Mouse (Mus musculus): ENCODE results near the gene Tpx2.
A peak's percentile ranks its signal among the peaks of the same experiment; 100 is the strongest.

The Tpx2 gene

DNA sequence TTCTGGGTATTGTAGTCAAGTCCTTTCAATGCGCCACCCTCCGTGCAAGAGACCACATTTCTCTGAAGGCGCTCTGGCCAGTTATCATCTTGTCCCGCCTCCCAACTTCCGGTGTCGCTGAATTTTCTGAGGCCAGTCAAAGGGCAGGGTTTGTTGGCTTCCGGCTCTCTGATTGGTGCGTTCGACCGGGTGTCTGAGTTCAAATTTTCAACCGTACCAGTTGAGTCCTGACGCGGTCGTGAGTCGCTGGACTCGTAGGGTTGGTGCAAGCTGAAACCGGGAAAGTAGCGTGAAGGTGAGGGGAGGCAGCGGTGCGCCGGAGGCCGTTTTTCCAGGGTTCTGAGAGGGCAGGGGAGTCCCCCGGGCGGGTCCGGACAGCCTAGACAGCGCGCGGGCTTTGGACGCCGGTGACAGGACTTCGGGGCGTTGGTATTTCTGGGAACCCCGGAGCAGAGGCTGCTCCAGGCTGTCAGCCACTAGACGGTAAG is at the start of gene Tpx2:
Gene Tpx2 (plus strand): TSS at position 150 of the 488 bp plus-strand sequence.
- peaks cover 35% of the 10 kb centered on the region for H3K36me3 ChIP-seq (ENCODE audit: insufficient read depth, low read length)
- no peaks in the 10 kb centered on the region for H3K27me3 ChIP-seq (ENCODE audit: insufficient read depth, low read length)
- H3K4me3 ChIP-seq (replicated peaks; ENCODE audit: low read length): peak within 1 kb of the TSS; percentile 96
- TF ChIP-seq CTCF (conservative IDR thresholded peaks at IDR 0.05; ENCODE audit: low read length) (no peak), POU5F1 (IDR thresholded peaks at IDR 0.05; ENCODE audit: borderline replicate concordance, low read length) (no peak), NANOG (IDR thresholded peaks at IDR 0.05; ENCODE audit: borderline replicate concordance, low read length) (no peak)
- H3K9me3 ChIP-seq (ENCODE audit: low read length): no peaks in the 10 kb centered on the region
- H3K4me1 ChIP-seq (replicated peaks; ENCODE audit: low read depth, low read length): peaks cover 38% of the 10 kb centered on the region

DNA sequence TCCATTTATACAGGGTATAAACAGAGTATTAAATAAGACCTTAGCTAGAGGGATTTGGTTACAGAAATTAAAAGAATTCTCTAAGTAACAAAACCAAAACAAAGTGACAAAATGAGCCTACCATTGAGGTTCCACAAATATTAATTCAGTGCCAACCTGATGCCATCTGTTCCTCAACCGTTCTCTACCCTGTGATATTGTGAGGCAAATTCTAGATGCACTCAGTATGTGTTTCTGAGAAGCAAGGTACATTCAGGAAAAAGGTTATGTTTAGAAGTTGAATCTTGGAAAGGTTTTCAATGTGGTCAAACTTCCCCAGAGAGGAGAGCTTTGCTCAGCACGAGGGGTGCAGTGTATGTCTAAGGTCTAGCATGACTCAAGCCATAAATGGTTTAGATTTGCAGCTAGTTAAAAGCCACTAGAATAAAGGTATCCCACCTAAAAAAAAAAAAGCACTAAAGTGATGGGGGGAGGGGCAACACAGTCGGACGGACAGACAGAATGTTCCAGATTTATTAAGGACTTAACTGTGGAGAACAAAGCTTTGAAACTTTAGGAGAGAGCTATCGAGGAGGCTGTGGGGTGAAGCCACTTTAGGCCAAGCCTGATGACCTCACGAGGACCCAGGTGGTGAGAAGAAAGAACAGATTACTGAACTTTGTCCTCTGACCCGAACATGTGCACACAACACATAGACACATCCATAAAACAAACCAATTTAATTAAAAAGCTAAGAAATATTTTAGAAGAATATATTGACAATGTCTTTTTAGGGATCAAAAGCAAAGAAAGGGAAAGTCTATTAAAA is 47.6 kb upstream of the Tpx2 start:
- no peaks in the 10 kb centered on the region for H3K27me3 ChIP-seq (ENCODE audit: insufficient read depth, low read length)
- H3K4me3 ChIP-seq (replicated peaks; ENCODE audit: low read length): no peak overlapping the region
- TF ChIP-seq CTCF (conservative IDR thresholded peaks at IDR 0.05; ENCODE audit: low read length): no peak
- no peak for TF ChIP-seq POU5F1 (IDR thresholded peaks at IDR 0.05; ENCODE audit: borderline replicate concordance, low read length)
- TF ChIP-seq NANOG (IDR thresholded peaks at IDR 0.05; ENCODE audit: borderline replicate concordance, low read length): no peak
- H3K36me3 ChIP-seq (ENCODE audit: insufficient read depth, low read length): peaks cover 15% of the 10 kb centered on the region; the same call in 1 of the 2 replicates
- H3K9me3 ChIP-seq (ENCODE audit: low read length): no peaks in the 10 kb centered on the region
- H3K4me1 ChIP-seq (replicated peaks; ENCODE audit: low read depth, low read length): peaks cover 70% of the 10 kb centered on the region

DNA sequence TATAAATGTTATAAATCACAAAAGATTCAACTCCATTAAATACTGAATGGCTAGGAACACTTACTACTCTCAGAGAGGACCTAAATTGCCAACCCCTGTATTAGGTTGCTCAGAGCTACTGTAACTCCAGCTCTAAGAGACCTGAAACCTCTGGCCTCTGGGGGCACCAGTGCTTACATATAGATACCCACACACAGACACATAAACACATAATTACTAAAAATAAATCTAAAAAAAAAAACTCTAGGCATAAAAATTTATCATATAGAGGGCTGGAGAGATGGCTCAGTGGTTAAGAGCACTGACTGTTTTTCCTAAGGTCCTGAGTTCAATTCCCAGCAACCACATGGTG is 47.0 kb upstream of the Tpx2 start:
- peaks cover 70% of the 10 kb centered on the region for H3K4me1 ChIP-seq (replicated peaks; ENCODE audit: low read depth, low read length)
- TF ChIP-seq NANOG (IDR thresholded peaks at IDR 0.05; ENCODE audit: borderline replicate concordance, low read length): no peak
- TF ChIP-seq POU5F1 (IDR thresholded peaks at IDR 0.05; ENCODE audit: borderline replicate concordance, low read length): no peak
- no peak for TF ChIP-seq CTCF (conservative IDR thresholded peaks at IDR 0.05; ENCODE audit: low read length)
- no peak overlapping the region for H3K4me3 ChIP-seq (replicated peaks; ENCODE audit: low read length)
- H3K36me3 ChIP-seq (ENCODE audit: insufficient read depth, low read length): 0 out of 2 replicates have a peak, but pooled peaks cover 12% of the 10 kb centered on the region
- no peaks in the 10 kb centered on the region for H3K27me3 ChIP-seq (ENCODE audit: insufficient read depth, low read length)
- no peaks in the 10 kb centered on the region for H3K9me3 ChIP-seq (ENCODE audit: low read length)

DNA sequence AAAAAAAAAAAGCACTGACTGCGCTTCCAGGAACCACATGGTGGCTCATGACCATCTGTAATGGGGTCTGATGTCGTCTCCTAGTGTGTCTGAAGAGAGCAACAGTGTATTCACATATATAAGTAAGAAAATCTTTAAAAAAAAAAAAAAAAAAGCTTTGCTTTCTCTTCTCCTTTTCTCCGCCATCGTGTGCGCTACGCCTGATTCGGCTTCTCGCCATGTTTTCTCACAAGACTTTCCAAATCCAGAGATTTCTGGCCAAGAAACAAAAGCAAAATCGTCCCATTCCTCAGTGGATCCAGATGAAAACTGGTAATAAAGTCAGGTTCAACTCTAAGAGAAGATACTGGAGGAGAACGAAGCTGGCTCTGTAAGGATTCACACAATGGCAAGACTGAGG is 45.5 kb upstream of the Tpx2 start:
- Histone ChIP-seq H3K9me3 (ENCODE audit: low read length) (no peaks in the 10 kb centered on the region), H3K36me3 (ENCODE audit: insufficient read depth, low read length) (peaks cover 19% of the 10 kb centered on the region), H3K4me1 (replicated peaks; ENCODE audit: low read depth, low read length) (peaks cover 72% of the 10 kb centered on the region), H3K27me3 (ENCODE audit: insufficient read depth, low read length) (no peaks in the 10 kb centered on the region), H3K4me3 (replicated peaks; ENCODE audit: low read length) (peak overlapping the region; percentile 8)
- no peak for TF ChIP-seq CTCF (conservative IDR thresholded peaks at IDR 0.05; ENCODE audit: low read length)
- no peak for TF ChIP-seq POU5F1 (IDR thresholded peaks at IDR 0.05; ENCODE audit: borderline replicate concordance, low read length)
- no peak for TF ChIP-seq NANOG (IDR thresholded peaks at IDR 0.05; ENCODE audit: borderline replicate concordance, low read length)

DNA sequence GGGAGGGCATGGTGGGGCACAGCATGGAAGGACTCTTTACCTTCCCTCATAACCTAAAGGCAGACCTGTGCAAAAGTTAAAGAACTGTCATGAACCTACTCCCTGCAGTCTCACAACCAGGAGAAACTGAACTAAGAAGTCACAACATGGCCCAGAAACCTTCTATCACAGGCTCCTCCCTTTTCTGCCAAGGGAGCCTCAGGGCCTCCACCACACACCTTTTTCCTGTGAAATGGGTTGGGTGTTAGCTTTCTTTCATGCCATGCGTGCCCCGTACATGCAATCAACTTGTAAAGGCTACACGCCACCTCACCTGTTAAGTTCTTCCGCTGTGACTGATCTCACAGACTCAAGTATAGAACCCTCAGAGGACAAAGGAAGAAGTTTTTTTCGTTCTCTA is 44.7 kb upstream of the Tpx2 start:
- peaks cover 19% of the 10 kb centered on the region for H3K36me3 ChIP-seq (ENCODE audit: insufficient read depth, low read length)
- no peaks in the 10 kb centered on the region for H3K9me3 ChIP-seq (ENCODE audit: low read length)
- H3K27me3 ChIP-seq (ENCODE audit: insufficient read depth, low read length): no peaks in the 10 kb centered on the region
- H3K4me1 ChIP-seq (replicated peaks; ENCODE audit: low read depth, low read length): peaks cover 71% of the 10 kb centered on the region
- TF ChIP-seq CTCF (conservative IDR thresholded peaks at IDR 0.05; ENCODE audit: low read length): no peak
- TF ChIP-seq NANOG (IDR thresholded peaks at IDR 0.05; ENCODE audit: borderline replicate concordance, low read length): no peak
- TF ChIP-seq POU5F1 (IDR thresholded peaks at IDR 0.05; ENCODE audit: borderline replicate concordance, low read length): no peak
- H3K4me3 ChIP-seq (replicated peaks; ENCODE audit: low read length): peak overlapping the region; percentile 67

DNA sequence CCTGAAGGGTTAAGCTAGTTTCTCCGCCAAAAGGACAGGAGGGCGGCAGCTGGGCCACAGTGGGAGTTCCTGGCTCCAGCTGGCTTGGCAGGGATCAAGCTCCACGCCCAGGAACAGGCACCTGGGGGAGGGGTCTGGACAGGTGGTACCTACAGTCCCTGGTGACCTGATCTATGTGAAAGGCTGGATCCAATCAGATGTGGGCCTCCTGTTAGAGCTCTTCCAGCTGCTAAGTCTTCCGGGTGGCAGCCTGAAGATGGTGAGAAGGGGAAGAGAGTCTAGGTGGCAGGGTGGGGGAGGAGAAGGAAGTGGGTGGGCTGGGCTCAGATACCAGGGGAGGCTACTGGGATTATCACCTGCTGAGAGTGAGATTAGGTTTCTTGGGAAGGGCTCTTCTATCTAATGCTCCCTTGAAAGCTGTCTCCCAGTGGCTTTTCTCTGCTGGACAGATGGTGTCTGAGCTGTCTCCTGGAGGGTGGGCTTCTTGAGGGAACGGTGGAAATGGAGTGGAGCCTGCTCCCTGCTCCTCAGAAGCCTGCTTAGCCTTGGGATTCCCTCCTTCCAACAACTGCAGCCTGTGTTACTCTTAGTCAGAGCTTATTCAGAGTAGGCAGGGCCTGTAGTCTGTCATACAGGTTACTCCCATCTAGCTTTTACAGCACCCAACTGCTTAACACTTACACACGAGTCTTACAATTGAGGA is 43.2 kb upstream of the Tpx2 start:
- TF ChIP-seq CTCF (conservative IDR thresholded peaks at IDR 0.05; ENCODE audit: low read length): no peak
- no peak for TF ChIP-seq NANOG (IDR thresholded peaks at IDR 0.05; ENCODE audit: borderline replicate concordance, low read length)
- TF ChIP-seq POU5F1 (IDR thresholded peaks at IDR 0.05; ENCODE audit: borderline replicate concordance, low read length): no peak
- Histone ChIP-seq H3K27me3 (ENCODE audit: insufficient read depth, low read length) (no peaks in the 10 kb centered on the region), H3K36me3 (ENCODE audit: insufficient read depth, low read length) (peaks cover 28% of the 10 kb centered on the region), H3K4me1 (replicated peaks; ENCODE audit: low read depth, low read length) (peaks cover 86% of the 10 kb centered on the region), H3K9me3 (ENCODE audit: low read length) (no peaks in the 10 kb centered on the region), H3K4me3 (replicated peaks; ENCODE audit: low read length) (peak overlapping the region; percentile 67)

DNA sequence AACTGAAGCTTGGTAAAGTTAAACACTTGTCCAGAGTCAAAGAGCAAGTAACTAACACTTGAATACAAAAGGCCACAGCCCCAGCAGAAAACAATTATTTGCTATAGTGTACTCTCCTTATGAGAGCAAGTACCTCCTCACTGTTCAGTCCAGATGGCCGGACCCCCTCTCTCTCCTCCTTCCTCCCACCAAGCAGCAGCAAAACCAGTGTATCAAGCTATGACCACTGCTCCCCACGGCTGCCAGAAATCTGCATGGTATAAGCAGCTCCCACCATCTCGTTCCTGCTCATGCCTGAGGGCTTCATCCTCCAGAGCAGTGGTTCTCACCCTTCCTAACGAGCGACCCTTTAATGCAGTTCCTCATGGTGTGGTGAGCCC is 42.7 kb upstream of the Tpx2 start:
- H3K4me1 ChIP-seq (replicated peaks; ENCODE audit: low read depth, low read length): peaks cover 91% of the 10 kb centered on the region
- H3K36me3 ChIP-seq (ENCODE audit: insufficient read depth, low read length): peaks cover 29% of the 10 kb centered on the region
- H3K9me3 ChIP-seq (ENCODE audit: low read length): no peaks in the 10 kb centered on the region
- TF ChIP-seq NANOG (IDR thresholded peaks at IDR 0.05; ENCODE audit: borderline replicate concordance, low read length) (no peak), POU5F1 (IDR thresholded peaks at IDR 0.05; ENCODE audit: borderline replicate concordance, low read length) (no peak), CTCF (conservative IDR thresholded peaks at IDR 0.05; ENCODE audit: low read length) (no peak)
- H3K27me3 ChIP-seq (ENCODE audit: insufficient read depth, low read length): no peaks in the 10 kb centered on the region
- H3K4me3 ChIP-seq (replicated peaks; ENCODE audit: low read length): peak overlapping the region; percentile 67

DNA sequence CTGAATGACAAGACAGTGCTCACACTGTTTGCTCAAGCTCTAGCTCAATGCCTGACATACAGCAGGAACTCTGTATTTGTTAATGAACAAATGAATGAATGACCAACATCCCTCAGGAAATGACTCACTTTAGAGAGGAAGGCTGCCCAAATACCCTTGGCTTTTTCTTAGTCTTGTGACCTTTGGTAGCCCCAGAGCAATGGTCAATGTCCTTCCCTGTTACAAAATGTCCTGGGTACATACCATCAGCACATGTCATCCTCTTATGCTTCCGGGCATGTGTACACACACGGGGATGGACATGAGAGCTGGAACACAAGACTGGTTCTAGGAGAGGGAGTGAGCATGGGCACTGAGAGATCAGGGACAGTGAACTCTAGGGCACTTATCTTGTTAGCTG is 41.7 kb upstream of the Tpx2 start:
- Histone ChIP-seq H3K27me3 (ENCODE audit: insufficient read depth, low read length) (no peaks in the 10 kb centered on the region), H3K36me3 (ENCODE audit: insufficient read depth, low read length) (peaks cover 29% of the 10 kb centered on the region), H3K9me3 (ENCODE audit: low read length) (no peaks in the 10 kb centered on the region), H3K4me1 (replicated peaks; ENCODE audit: low read depth, low read length) (peaks cover 97% of the 10 kb centered on the region), H3K4me3 (replicated peaks; ENCODE audit: low read length) (0 out of 2 replicates have a peak overlapping the region, but pooled peaks have one; percentile 8)
- TF ChIP-seq POU5F1 (IDR thresholded peaks at IDR 0.05; ENCODE audit: borderline replicate concordance, low read length): no peak
- no peak for TF ChIP-seq NANOG (IDR thresholded peaks at IDR 0.05; ENCODE audit: borderline replicate concordance, low read length)

Data from E14TG2a.4 (cell line).